24 mouse cellular contexts compared by ENCODE assay signal in genomic region chr16:17018071-17018470, GRCm38 (mm10).
"Had no signal": no experiment of that assay in that cellular context is flagged by ENCODE, and none has a peak within 500 bp of the region (broad histone marks: within the 10 kb centered on the region; RNA-seq: fewer than 3 reads in every experiment).

No protein-coding gene starts in this region.

- H3K4me2 ChIP-seq: limb, embryonic 13.5 days; liver, embryonic 12.5 days; liver, embryonic 15.5 days; lung, embryonic 15.5 days; midbrain, embryonic 13.5 days; neural tube, embryonic 12.5 days had no signal

- H3K27ac ChIP-seq: kidney, postnatal 0 days; layer of hippocampus, adult 2 months; limb, embryonic 10.5 days; limb, embryonic 13.5 days; liver, embryonic 12.5 days; liver, embryonic 15.5 days; lung, embryonic 15.5 days; macrophage; midbrain, embryonic 10.5 days; midbrain, embryonic 13.5 days; neural tube, embryonic 12.5 days; stomach, postnatal 0 days had no signal

- ATAC-seq: intestine, postnatal 0 days; liver, embryonic 12.5 days; midbrain, embryonic 13.5 days had no signal

- H3K27me3 ChIP-seq: limb, embryonic 13.5 days; liver, embryonic 12.5 days; liver, embryonic 15.5 days; lung, embryonic 15.5 days; midbrain, embryonic 13.5 days; neural tube, embryonic 12.5 days had no signal

- DNase-seq: kidney, adult 2 months; kidney, postnatal 25 days; layer of hippocampus, adult 9-11 months; liver; lung, adult 18-20 months; lung, postnatal 14 days; right cerebral cortex, adult 18-20 months; right cerebral cortex, postnatal 14 days; right cerebral cortex, postnatal 4 days; thymus, adult 2 months; thymus, postnatal 14 days had no signal

- H3K4me1 ChIP-seq: limb, embryonic 10.5 days; liver, embryonic 15.5 days; lung, embryonic 15.5 days; midbrain, embryonic 10.5 days; midbrain, embryonic 13.5 days; neural tube, embryonic 12.5 days had no signal

- H3K9me3 ChIP-seq: limb, embryonic 10.5 days; limb, embryonic 13.5 days; liver, embryonic 12.5 days; liver, embryonic 15.5 days; lung, embryonic 15.5 days; midbrain, embryonic 10.5 days; midbrain, embryonic 13.5 days; neural tube, embryonic 12.5 days had no signal

- H3K4me3 ChIP-seq: layer of hippocampus, adult 2 months; limb, embryonic 10.5 days; limb, embryonic 13.5 days; liver, embryonic 12.5 days; liver, embryonic 15.5 days; lung, embryonic 15.5 days; midbrain, embryonic 10.5 days; midbrain, embryonic 13.5 days; neural tube, embryonic 12.5 days had no signal

- H3K9ac ChIP-seq: limb, embryonic 13.5 days; liver, embryonic 12.5 days; liver, embryonic 15.5 days; lung, embryonic 15.5 days; midbrain, embryonic 13.5 days; neural tube, embryonic 12.5 days had no signal
